Mouse (Mus musculus): ENCODE data around the gene Filip1l.
A peak's percentile ranks its signal among the peaks of the same experiment; 100 is the strongest.

Filip1l gene

GRCm38 (mm10) chr16:57352751-57353150, at the start of gene Filip1l:
Gene Filip1l (plus strand): TSS chr16:57353093.
- DNase-seq, result no peak

- no peak for DNase-seq
Measured at GRCm38 (mm10) chr16:57303716-57304115, 49.2 kb upstream of the Filip1l start.

- no peak for DNase-seq
Measured at GRCm38 (mm10) chr16:57305463-57305862, 47.4 kb upstream of the Filip1l start.

- no peak for DNase-seq
Measured at GRCm38 (mm10) chr16:57312130-57312529, 40.8 kb upstream of the Filip1l start.

GRCm38 (mm10) chr16:57313487-57313886, 39.4 kb upstream of the Filip1l start:
- no peak for DNase-seq

- no peak for DNase-seq
Measured at GRCm38 (mm10) chr16:57314236-57314635, 38.7 kb upstream of the Filip1l start.

- no peak for DNase-seq
Measured at GRCm38 (mm10) chr16:57315026-57315425, 37.9 kb upstream of the Filip1l start.

- no peak for DNase-seq
Measured at GRCm38 (mm10) chr16:57317127-57317526, 35.8 kb upstream of the Filip1l start.

GRCm38 (mm10) chr16:57317882-57318636, 34.8 kb upstream of the Filip1l start:
- no peak for DNase-seq

- DNase-seq, result no peak
Measured at GRCm38 (mm10) chr16:57318637-57319125, 34.2 kb upstream of the Filip1l start.

- no peak for DNase-seq
Measured at GRCm38 (mm10) chr16:57319284-57320124, 33.4 kb upstream of the Filip1l start.

- no peak for DNase-seq
Measured at GRCm38 (mm10) chr16:57326996-57327395, 25.9 kb upstream of the Filip1l start.

GRCm38 (mm10) chr16:57329028-57329427, 23.9 kb upstream of the Filip1l start:
- no peak for DNase-seq

- DNase-seq, result no peak
Measured at GRCm38 (mm10) chr16:57330111-57330510, 22.8 kb upstream of the Filip1l start.

- DNase-seq, result no peak
Measured at GRCm38 (mm10) chr16:57332301-57332700, 20.6 kb upstream of the Filip1l start.

GRCm38 (mm10) chr16:57336770-57337423, 16.0 kb upstream of the Filip1l start:
- DNase-seq, result no peak

GRCm38 (mm10) chr16:57339765-57340612, 12.9 kb upstream of the Filip1l start:
- no peak for DNase-seq

GRCm38 (mm10) chr16:57340613-57340898, 12.3 kb upstream of the Filip1l start:
- no peak for DNase-seq

GRCm38 (mm10) chr16:57346258-57346657, 6.6 kb upstream of the Filip1l start:
- DNase-seq, result no peak

- DNase-seq, result peak; percentile 15
Measured at GRCm38 (mm10) chr16:57349039-57349438, 3.9 kb upstream of the Filip1l start.

- no peak for DNase-seq
Measured at GRCm38 (mm10) chr16:57349689-57350088, 3.2 kb upstream of the Filip1l start.

- no peak for DNase-seq
Measured at GRCm38 (mm10) chr16:57353166-57353721, 351 bp downstream of the Filip1l start.
